Mouse (Mus musculus) G1E (cell line): Measurements from ENCODE around the gene Itga9. TPM values are rescaled to one million over a fixed set of nuclear protein-coding genes. Genes with fewer than 3 reads are reported as not detected.

Experiments
- ATAC-seq: 2 replicates; pipeline ENCODE4 v1.8.0; 2016; ENCODE audit warnings: mild to moderate bottlenecking; ENCODE audit not compliant: insufficient number of reproducible peaks, poor library complexity, low FRiP score, severe bottlenecking; ENCODE audit errors: extremely low read depth
- DNase-seq: peaks from one replicate; pipeline ENCODE4 v3.0.0; 2012; ENCODE audit warnings: low spot score
- H3K27me3 ChIP-seq: 2 replicates; pipeline ENCODE4 v1.6.1; 2012; ENCODE audit warnings: mild to moderate bottlenecking, low read length, inconsistent platforms; ENCODE audit not compliant: insufficient read depth
- H3K36me3 ChIP-seq: replicated peaks from 2 replicates; pipeline ENCODE3; 2012; ENCODE audit warnings: mild to moderate bottlenecking, inconsistent platforms
- H3K4me1 ChIP-seq: 2 replicates; pipeline ENCODE4 v1.6.1; 2012; ENCODE audit warnings: low read depth, low read length, inconsistent platforms, mixed read lengths; ENCODE audit not compliant: insufficient read depth
- H3K4me3 ChIP-seq: 2 replicates; pipeline ENCODE4 v1.5.1; 2012; ENCODE audit warnings: low read depth, mild to moderate bottlenecking, inconsistent platforms, low read length, moderate library complexity, mixed read lengths
- H3K9me3 ChIP-seq: replicated peaks from 2 replicates; pipeline ENCODE4 v1.6.1; 2012; ENCODE audit warnings: inconsistent platforms
- CTCF ChIP-seq: IDR thresholded peaks from 2 replicates; pipeline ENCODE4 v1.5.1; 2012; ENCODE audit warnings: low read depth, low read length, inconsistent platforms, mixed read lengths
- GATA1 ChIP-seq: IDR thresholded peaks from 2 replicates; pipeline ENCODE4 v1.6.1; 2012; ENCODE audit warnings: borderline replicate concordance, low read length, inconsistent platforms, mixed read lengths
- GATA2 ChIP-seq: IDR thresholded peaks from 2 replicates; pipeline ENCODE4 v1.6.1; 2012; ENCODE audit warnings: low read depth, low read length, inconsistent platforms, borderline replicate concordance
- POLR2AphosphoS5 ChIP-seq: IDR thresholded peaks from 2 replicates; pipeline ENCODE4 v1.6.1; 2012; ENCODE audit warnings: low read depth, low read length, inconsistent platforms; ENCODE audit not compliant: insufficient replicate concordance
- TAL1 ChIP-seq: conservative IDR thresholded peaks from 2 replicates; pipeline ENCODE4 v1.6.1; 2012; ENCODE audit warnings: low read depth, low read length, inconsistent platforms, mixed read lengths
- polyA plus RNA-seq: library from polyadenylated mRNA; stranded (reverse); fragments of >175 nt; gene quantifications from 2 replicates; pipeline ENCODE4 v1.2.3, GENCODE M21; 2012
- total RNA-seq, 2 experiments: library from RNA; stranded (forward) in 1 of 2; stranded (reverse) in 1 of 2; fragments of 200-1000 nt in 1 of 2; fragments of >200 nt in 1 of 2; fragmentation: Nextera tagmentation in 1 of 2; gene quantifications; 2 replicates each; pipeline ENCODE4 v1.2.3; 2014 to 2017

The Itga9 gene
- total and polyA plus RNA-seq, 3 experiments = 0.11 TPM; not detected in 2

DNA sequence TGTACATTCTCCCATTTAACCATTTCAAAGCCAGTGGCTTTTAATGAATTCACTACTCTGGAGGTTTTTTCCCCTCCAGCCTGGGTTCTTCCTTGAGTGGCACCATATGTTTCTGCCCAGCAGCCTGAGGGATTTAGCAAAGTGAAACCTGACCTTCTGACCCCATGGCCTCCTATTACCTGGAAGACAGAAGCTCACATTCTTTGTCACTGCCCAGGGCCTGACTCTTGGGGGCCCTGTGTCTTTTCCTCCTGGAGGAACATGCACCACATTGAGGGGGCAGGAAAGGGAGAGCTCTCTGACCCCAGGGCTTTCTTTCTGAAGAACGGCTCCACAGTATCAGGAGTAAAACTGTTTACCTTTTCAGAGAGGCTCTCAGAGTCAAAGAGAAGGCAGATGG is 46.9 kb downstream of the Itga9 start:
- TF ChIP-seq TAL1 (no peak), CTCF (no peak), POLR2AphosphoS5 (no peak), GATA2 (no peak), GATA1 (no peak)
- Histone ChIP-seq H3K36me3 (no peaks in the 10 kb centered on the region), H3K4me1 (no peaks in the 10 kb centered on the region), H3K9me3 (peaks cover 71% of the 10 kb centered on the region), H3K4me3 (no peak overlapping the region), H3K27me3 (no peaks in the 10 kb centered on the region)
- no peak for ATAC-seq
- no peak for DNase-seq

DNA sequence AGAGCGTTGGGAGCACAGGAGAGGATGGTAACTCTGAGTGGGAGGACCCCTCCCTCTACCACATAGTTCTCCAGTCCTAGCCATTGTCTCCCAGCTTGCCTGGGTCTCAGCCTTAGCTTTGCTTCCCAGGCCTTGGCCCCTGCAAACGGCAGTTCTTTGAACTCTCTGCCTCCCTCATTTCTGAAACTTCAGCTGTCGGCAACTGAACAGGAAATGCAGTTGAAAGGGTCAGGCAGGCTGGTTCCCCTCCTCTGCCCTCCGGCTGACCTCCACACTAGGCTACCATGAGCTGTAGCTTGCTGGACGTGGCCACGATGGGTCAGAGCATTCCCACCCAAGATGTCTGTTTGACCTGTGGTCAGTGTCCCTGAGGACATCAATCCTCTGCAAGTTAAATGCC is 48.5 kb downstream of the Itga9 start:
- TF ChIP-seq TAL1 (no peak), CTCF (no peak), GATA2 (no peak), GATA1 (no peak), POLR2AphosphoS5 (no peak)
- no peak for ATAC-seq
- no peaks in the 10 kb centered on the region for H3K27me3 ChIP-seq
- H3K36me3 ChIP-seq = no peaks in the 10 kb centered on the region
- H3K9me3 ChIP-seq = peaks cover 69% of the 10 kb centered on the region
- H3K4me3 ChIP-seq = no peak overlapping the region
- no peaks in the 10 kb centered on the region for H3K4me1 ChIP-seq
- DNase-seq = no peak

DNA sequence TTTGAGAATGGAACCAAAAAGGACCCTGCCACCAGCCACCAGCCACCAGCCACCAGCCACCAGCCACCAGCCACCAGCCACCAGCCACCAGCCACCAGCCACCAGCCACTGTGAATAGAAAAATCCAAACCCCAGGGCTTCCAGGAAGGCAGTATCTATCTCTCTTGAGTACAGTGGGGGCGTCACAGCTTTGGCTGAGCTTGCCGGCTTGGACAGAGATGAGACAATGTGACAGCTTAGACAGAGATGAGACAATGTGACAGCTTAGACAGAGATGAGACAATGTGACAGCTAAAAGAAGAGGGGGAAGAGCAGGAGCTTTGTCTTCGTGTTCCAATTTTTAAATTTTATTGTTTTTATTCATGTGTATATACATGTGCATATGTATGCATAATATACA is 49.2 kb downstream of the Itga9 start:
- ATAC-seq (no peak), DNase-seq (no peak)
- Histone ChIP-seq H3K4me1 (no peaks in the 10 kb centered on the region), H3K27me3 (no peaks in the 10 kb centered on the region), H3K36me3 (no peaks in the 10 kb centered on the region), H3K9me3 (peaks cover 68% of the 10 kb centered on the region), H3K4me3 (no peak overlapping the region)
- no peak for TF ChIP-seq GATA1
- no peak for TF ChIP-seq TAL1
- no peak for TF ChIP-seq CTCF
- TF ChIP-seq POLR2AphosphoS5 = no peak
- no peak for TF ChIP-seq GATA2

DNA sequence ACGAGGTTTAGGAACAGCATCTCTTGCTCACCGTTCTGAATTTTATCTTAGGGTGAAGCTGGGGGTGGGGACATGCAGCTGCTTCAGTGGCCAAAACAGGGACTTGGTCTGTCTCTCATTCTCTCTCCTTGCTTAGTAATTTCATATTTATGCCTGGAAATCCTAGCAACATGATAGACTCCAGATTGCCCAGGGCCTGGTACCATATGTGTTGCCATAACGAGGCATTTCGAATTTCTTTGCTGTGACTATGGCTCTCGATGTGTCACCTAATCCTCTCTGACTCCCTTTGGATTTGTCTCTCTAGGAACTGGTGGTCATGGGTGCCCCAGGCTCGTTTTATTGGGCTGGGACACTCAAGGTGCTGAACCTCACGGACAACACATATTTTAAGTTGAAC is 51.7 kb downstream of the Itga9 start:
- Histone ChIP-seq H3K4me3 (no peak overlapping the region), H3K9me3 (peaks cover 72% of the 10 kb centered on the region), H3K36me3 (no peaks in the 10 kb centered on the region), H3K27me3 (no peaks in the 10 kb centered on the region), H3K4me1 (no peaks in the 10 kb centered on the region)
- ATAC-seq (no peak), DNase-seq (no peak)
- TF ChIP-seq GATA2 (no peak), TAL1 (no peak), GATA1 (no peak), POLR2AphosphoS5 (no peak)

DNA sequence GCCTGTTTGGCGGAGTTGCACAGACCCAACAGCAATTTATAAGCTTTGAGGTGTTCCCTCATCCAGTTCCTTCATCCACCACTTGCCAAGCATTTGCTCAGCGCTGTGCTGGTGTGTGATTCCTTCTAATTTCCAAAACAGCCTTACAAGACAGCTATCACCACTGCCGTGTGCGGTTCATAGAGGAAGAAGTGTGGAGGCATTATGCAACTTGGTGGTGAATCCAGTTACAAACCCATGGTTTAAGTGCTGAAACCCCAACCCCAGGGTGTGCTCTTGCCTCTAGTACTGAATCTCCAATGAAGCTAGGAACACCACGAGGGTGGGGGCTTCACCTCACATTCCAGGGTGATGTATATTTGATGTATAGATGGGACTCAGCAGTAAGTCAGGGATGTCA is 53.3 kb downstream of the Itga9 start:
- ATAC-seq (no peak), DNase-seq (no peak)
- Histone ChIP-seq H3K9me3 (peaks cover 70% of the 10 kb centered on the region), H3K27me3 (no peaks in the 10 kb centered on the region), H3K4me3 (no peak overlapping the region), H3K36me3 (no peaks in the 10 kb centered on the region), H3K4me1 (no peaks in the 10 kb centered on the region)
- TF ChIP-seq CTCF (no peak), GATA1 (no peak), TAL1 (no peak)

DNA sequence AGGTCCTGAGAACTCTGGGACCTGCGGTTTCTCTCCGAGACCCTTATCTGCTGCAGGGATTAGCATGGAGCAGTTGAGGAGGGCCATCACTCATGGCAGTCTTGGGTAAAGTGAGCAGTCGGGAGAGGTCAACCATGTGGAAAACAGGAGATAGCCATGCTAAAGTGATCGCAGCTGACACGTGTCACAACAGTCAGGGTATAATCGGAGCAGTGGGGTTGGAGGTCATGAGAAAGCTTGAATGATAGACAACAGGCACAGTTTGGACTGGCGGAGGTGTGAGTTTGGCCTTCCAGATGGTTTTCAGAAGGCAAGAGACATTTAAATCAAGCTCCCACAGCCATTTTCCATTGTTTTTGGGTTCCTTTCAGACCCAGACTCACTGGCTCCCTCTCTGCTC is 53.8 kb downstream of the Itga9 start:
- H3K9me3 ChIP-seq = peaks cover 67% of the 10 kb centered on the region
- TF ChIP-seq GATA2 (no peak), CTCF (no peak), POLR2AphosphoS5 (no peak), GATA1 (no peak), TAL1 (no peak)
- H3K4me1 ChIP-seq = no peaks in the 10 kb centered on the region
- ATAC-seq = no peak
- H3K4me3 ChIP-seq = no peak overlapping the region
- DNase-seq = no peak
- H3K36me3 ChIP-seq = no peaks in the 10 kb centered on the region
- no peaks in the 10 kb centered on the region for H3K27me3 ChIP-seq

DNA sequence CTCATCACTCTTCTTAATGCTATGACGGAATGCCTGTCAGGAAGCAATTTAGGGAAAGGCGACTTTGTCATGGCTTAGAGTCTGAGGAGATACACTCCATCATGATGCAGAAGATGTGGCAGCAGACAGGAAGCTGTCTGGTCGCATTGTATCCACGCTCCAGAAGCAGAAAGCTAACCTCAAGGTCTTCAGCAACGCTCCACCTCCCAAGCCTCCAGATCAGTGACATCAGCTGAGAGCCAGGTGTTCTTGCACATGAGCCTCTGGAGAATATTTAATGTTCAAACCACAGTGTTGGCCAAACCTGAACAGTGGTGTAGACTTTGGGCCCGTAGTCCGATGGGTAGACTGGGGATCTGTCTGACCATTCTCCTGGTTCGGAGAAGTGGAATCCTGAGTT is 55.5 kb downstream of the Itga9 start:
- DNase-seq = no peak
- Histone ChIP-seq H3K4me1 (no peaks in the 10 kb centered on the region), H3K36me3 (no peaks in the 10 kb centered on the region), H3K9me3 (peaks cover 78% of the 10 kb centered on the region), H3K4me3 (no peak overlapping the region), H3K27me3 (no peaks in the 10 kb centered on the region)
- no peak for ATAC-seq
- TF ChIP-seq POLR2AphosphoS5 = no peak
- TF ChIP-seq CTCF = no peak
- TF ChIP-seq TAL1 = no peak
- TF ChIP-seq GATA2 = no peak
- no peak for TF ChIP-seq GATA1
